Mouse (Mus musculus) liver, embryonic 15.5 days (tissue): ENCODE results near the gene Nek6. TPM values are rescaled to one million over a fixed set of nuclear protein-coding genes. Genes with fewer than 3 reads are reported as not detected.
A peak's percentile ranks its signal among the peaks of the same experiment; 100 is the strongest.

Source experiments
- ATAC-seq: fragments of 200-750 bp; cut with Nextera tagmentation; 2 replicates; pipeline ENCODE4 v1.8.0; 2017; ENCODE audit warnings: moderate number of reproducible peaks, mild to moderate bottlenecking, moderate library complexity; ENCODE audit not compliant: insufficient read depth
- H3K27ac ChIP-seq: fragments of 300-500 bp; sonication (generic); replicated peaks from 2 replicates; pipeline ENCODE4 v1.5.1; 2015; ENCODE audit warnings: mild to moderate bottlenecking, inconsistent platforms
- H3K27me3 ChIP-seq: fragments of 300-500 bp; sonication (generic); 2 replicates; pipeline ENCODE4 v1.6.1; 2015; ENCODE audit warnings: mild to moderate bottlenecking, inconsistent platforms
- H3K36me3 ChIP-seq: fragments of 300-500 bp; sonication (generic); replicated peaks from 2 replicates; pipeline ENCODE4 v1.6.1; 2015; ENCODE audit warnings: moderate library complexity, mild to moderate bottlenecking, inconsistent platforms
- H3K4me1 ChIP-seq: fragments of 300-500 bp; sonication (generic); replicated peaks from 2 replicates; pipeline ENCODE4 v1.6.1; 2015; ENCODE audit warnings: inconsistent platforms
- H3K4me2 ChIP-seq: fragments of 300-500 bp; sonication (generic); 2 replicates; pipeline ENCODE4 v1.6.1; 2015; ENCODE audit warnings: moderate library complexity, mild to moderate bottlenecking, inconsistent platforms
- H3K4me3 ChIP-seq: fragments of 300-500 bp; sonication (generic); replicated peaks from 2 replicates; pipeline ENCODE4 v1.5.1; 2015; ENCODE audit warnings: mild to moderate bottlenecking, inconsistent platforms
- H3K9ac ChIP-seq: fragments of 300-500 bp; sonication (generic); 2 replicates; pipeline ENCODE4 v1.6.1; 2015; ENCODE audit warnings: moderate library complexity, mild to moderate bottlenecking, inconsistent platforms
- H3K9me3 ChIP-seq: fragments of 300-500 bp; sonication (generic); replicated peaks from 2 replicates; pipeline ENCODE4 v1.6.1; 2016; ENCODE audit warnings: inconsistent platforms
- WGBS: fragments of 180-500 bp; shearing (Covaris S2); methylation state at CpG from one replicate; pipeline ENCODE4 v1.1.7; 2015; ENCODE audit warnings: mixed read lengths; ENCODE audit not compliant: insufficient replicate concordance; 5-methylcytosine and 5-hydroxymethylcytosine counted together
- polyA plus RNA-seq: library from polyadenylated mRNA; unstranded; fragments of >200 nt; fragmentation: Nextera tagmentation; extraction: Ambion mirVana; gene quantifications from 2 replicates; pipeline ENCODE4 v1.2.1, GENCODE M21; 2015

Gene Nek6
- polyA plus RNA-seq, 1 experiment from 2014 or later: 36.2 TPM

- no peak overlapping the region for H3K4me2 ChIP-seq
- no peaks in the 10 kb centered on the region for H3K27me3 ChIP-seq
- H3K4me1 ChIP-seq: 0 out of 2 replicates have a peak, but pooled peaks cover 3% of the 10 kb centered on the region
- H3K9ac ChIP-seq: no peak overlapping the region
- H3K36me3 ChIP-seq: peaks cover 58% of the 10 kb centered on the region
- no peak overlapping the region for H3K27ac ChIP-seq
- WGBS: 71% methylated on average over 2 of the region's 2 CpGs
- H3K4me3 ChIP-seq: no peak overlapping the region
- no peaks in the 10 kb centered on the region for H3K9me3 ChIP-seq
- no peak for ATAC-seq
These were observed 72.5 kb downstream of the Nek6 start for GRCm38 (mm10) chr2:38583982-38584381.

- Histone ChIP-seq H3K27me3 (no peaks in the 10 kb centered on the region), H3K4me3 (no peak overlapping the region), H3K9ac (no peak overlapping the region), H3K36me3 (peaks cover 62% of the 10 kb centered on the region), H3K4me2 (no peak overlapping the region), H3K4me1 (0 out of 2 replicates have a peak, but pooled peaks cover 3% of the 10 kb centered on the region), H3K27ac (no peak overlapping the region), H3K9me3 (no peaks in the 10 kb centered on the region)
- WGBS: 68% methylated on average over 13 of the region's 13 CpGs
- ATAC-seq: no peak
These were observed 73.3 kb downstream of the Nek6 start for GRCm38 (mm10) chr2:38584514-38585378.

- Histone ChIP-seq H3K9me3 (no peaks in the 10 kb centered on the region), H3K4me2 (no peak overlapping the region), H3K4me1 (0 out of 2 replicates have a peak, but pooled peaks cover 3% of the 10 kb centered on the region), H3K27ac (no peak overlapping the region), H3K4me3 (no peak overlapping the region), H3K36me3 (peaks cover 64% of the 10 kb centered on the region), H3K9ac (no peak overlapping the region), H3K27me3 (no peaks in the 10 kb centered on the region)
- WGBS: 75% methylated on average over 5 of the region's 5 CpGs
- peak; percentile 47; the same call in 1 of the 2 replicates for ATAC-seq
These were observed 73.9 kb downstream of the Nek6 start for GRCm38 (mm10) chr2:38585379-38585736.

- Histone ChIP-seq H3K27ac (no peak overlapping the region), H3K9me3 (no peaks in the 10 kb centered on the region), H3K4me3 (no peak overlapping the region), H3K27me3 (no peaks in the 10 kb centered on the region), H3K36me3 (peaks cover 68% of the 10 kb centered on the region), H3K9ac (no peak overlapping the region), H3K4me1 (peaks cover 3% of the 10 kb centered on the region), H3K4me2 (no peak overlapping the region)
- ATAC-seq: no peak
- WGBS: 67% methylated on average over 6 of the region's 6 CpGs
These were observed 75.3 kb downstream of the Nek6 start for GRCm38 (mm10) chr2:38586733-38587132.

GRCm38 (mm10) chr2:38591751-38592459, 80.5 kb downstream of the Nek6 start:
- H3K9ac ChIP-seq: no peak overlapping the region
- WGBS: 67% methylated on average over 6 of the region's 6 CpGs
- no peak overlapping the region for H3K4me3 ChIP-seq
- H3K9me3 ChIP-seq: no peaks in the 10 kb centered on the region
- H3K27me3 ChIP-seq: no peaks in the 10 kb centered on the region
- no peak overlapping the region for H3K4me2 ChIP-seq
- H3K27ac ChIP-seq: no peak overlapping the region
- peaks cover 45% of the 10 kb centered on the region for H3K36me3 ChIP-seq
- no peak for ATAC-seq
- H3K4me1 ChIP-seq: peaks cover 13% of the 10 kb centered on the region

- Histone ChIP-seq H3K27me3 (no peaks in the 10 kb centered on the region), H3K4me1 (peaks cover 13% of the 10 kb centered on the region), H3K27ac (no peak overlapping the region), H3K36me3 (peaks cover 17% of the 10 kb centered on the region), H3K4me3 (no peak overlapping the region), H3K9me3 (no peaks in the 10 kb centered on the region), H3K4me2 (no peak overlapping the region), H3K9ac (no peak overlapping the region)
- WGBS: 80% methylated on average over 7 of the region's 7 CpGs
- ATAC-seq: no peak
These were observed 83.4 kb downstream of the Nek6 start for GRCm38 (mm10) chr2:38594874-38595273.

GRCm38 (mm10) chr2:38597896-38598295, 86.5 kb downstream of the Nek6 start:
- no peak overlapping the region for H3K27ac ChIP-seq
- 93% methylated on average over 1 of the region's 1 CpGs for WGBS
- no peak overlapping the region for H3K9ac ChIP-seq
- no peak overlapping the region for H3K4me2 ChIP-seq
- peaks cover 8% of the 10 kb centered on the region; the same call in 1 of the 2 replicates for H3K36me3 ChIP-seq
- no peaks in the 10 kb centered on the region; the same call in 1 of the 2 replicates for H3K4me1 ChIP-seq
- H3K9me3 ChIP-seq: no peaks in the 10 kb centered on the region
- no peaks in the 10 kb centered on the region for H3K27me3 ChIP-seq
- no peak for ATAC-seq
- no peak overlapping the region for H3K4me3 ChIP-seq

- no peak overlapping the region for H3K27ac ChIP-seq
- WGBS: 85% methylated on average over 2 of the region's 2 CpGs
- no peak for ATAC-seq
These were observed 87.0 kb downstream of the Nek6 start for GRCm38 (mm10) chr2:38598395-38598794.

GRCm38 (mm10) chr2:38600842-38601241, 89.4 kb downstream of the Nek6 start:
- H3K4me1 ChIP-seq: no peaks in the 10 kb centered on the region
- H3K27me3 ChIP-seq: no peaks in the 10 kb centered on the region
- no peaks in the 10 kb centered on the region for H3K9me3 ChIP-seq
- H3K4me2 ChIP-seq: no peak overlapping the region
- H3K27ac ChIP-seq: no peak overlapping the region
- H3K4me3 ChIP-seq: no peak overlapping the region
- no peak overlapping the region for H3K9ac ChIP-seq
- peaks cover 4% of the 10 kb centered on the region; the same call in 1 of the 2 replicates for H3K36me3 ChIP-seq
- ATAC-seq: no peak

More at GRCm38 (mm10) chr2:38598395-38598794, 87.0 kb downstream of the Nek6 start:
- no peaks in the 10 kb centered on the region for H3K27me3 ChIP-seq
- no peaks in the 10 kb centered on the region for H3K9me3 ChIP-seq
- no peak overlapping the region for H3K9ac ChIP-seq
- H3K36me3 ChIP-seq: peaks cover 8% of the 10 kb centered on the region; the same call in 1 of the 2 replicates
- no peak overlapping the region for H3K4me3 ChIP-seq
- no peaks in the 10 kb centered on the region; the same call in 1 of the 2 replicates for H3K4me1 ChIP-seq
- H3K4me2 ChIP-seq: no peak overlapping the region

GRCm38 (mm10) chr2:38607716-38608115, 96.3 kb downstream of the Nek6 start:
- 61% methylated on average over 1 of the region's 1 CpGs for WGBS
- ATAC-seq: peak; percentile 37
- H3K9ac ChIP-seq: no peak overlapping the region
- no peak overlapping the region for H3K4me3 ChIP-seq
- H3K36me3 ChIP-seq: peaks cover 24% of the 10 kb centered on the region
- H3K9me3 ChIP-seq: no peaks in the 10 kb centered on the region
- peaks cover 2% of the 10 kb centered on the region; the same call in 1 of the 2 replicates for H3K4me1 ChIP-seq
- no peak overlapping the region for H3K4me2 ChIP-seq
- H3K27ac ChIP-seq: no peak overlapping the region
- H3K27me3 ChIP-seq: no peaks in the 10 kb centered on the region

- H3K36me3 ChIP-seq: peaks cover 27% of the 10 kb centered on the region
- WGBS: 78% methylated on average over 5 of the region's 5 CpGs
- peaks cover 2% of the 10 kb centered on the region; the same call in 1 of the 2 replicates for H3K4me1 ChIP-seq
- no peak overlapping the region for H3K27ac ChIP-seq
- ATAC-seq: no peak
- H3K4me3 ChIP-seq: no peak overlapping the region
- no peak overlapping the region for H3K4me2 ChIP-seq
- H3K9me3 ChIP-seq: no peaks in the 10 kb centered on the region
- no peaks in the 10 kb centered on the region for H3K27me3 ChIP-seq
- H3K9ac ChIP-seq: no peak overlapping the region
These were observed 97.4 kb downstream of the Nek6 start for GRCm38 (mm10) chr2:38608831-38609309.
